Mouse (Mus musculus) ovary, postnatal 36 days (tissue): Measurements from ENCODE around the gene Tnk1.
"Not testable (repeated sequence)": the region's sequence is repeated elsewhere in the genome, so short reads cannot be mapped to it uniquely, and the experiment has no call there.

Source experiments
- DNase-seq: peaks from one replicate; pipeline ENCODE4 v3.0.0; 2022; ENCODE audit warnings: low spot score, mixed read lengths

Gene Tnk1

GRCm38 (mm10) chr11:69878399-69878798 lies 19.9 kb upstream of the Tnk1 start:
- no peak for DNase-seq

- DNase-seq, result no peak
Observed at GRCm38 (mm10) chr11:69877878-69878277, 19.3 kb upstream of the Tnk1 start, which contains the start of gene Tmem95. Gene Tmem95 (minus strand): TSS chr11:69878018.

DNA sequence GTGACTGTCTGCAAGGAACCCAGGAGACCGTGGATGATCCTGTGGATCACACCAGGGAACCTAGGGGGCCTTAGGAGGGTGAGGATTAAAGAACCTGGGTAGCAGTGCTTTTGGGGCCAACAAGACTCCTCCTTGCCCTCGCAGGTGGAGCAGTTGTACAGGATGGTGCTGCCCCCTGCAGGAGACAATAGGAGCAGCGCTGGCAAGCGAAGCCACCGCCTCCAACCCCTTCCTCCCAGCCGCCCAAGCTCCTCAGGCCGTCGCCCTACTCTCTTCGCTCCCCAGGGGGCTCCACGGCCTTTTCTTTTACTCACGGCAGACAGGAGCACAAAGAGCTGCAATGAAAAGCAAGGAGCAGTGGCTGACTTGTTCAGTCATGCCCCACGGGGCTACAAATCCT lies 18.3 kb upstream of the Tnk1 start:
- peak; percentile 81 for DNase-seq

GRCm38 (mm10) chr11:69876186-69876585 lies 17.7 kb upstream of the Tnk1 start:
- no peak for DNase-seq

- DNase-seq, result no peak
Observed at GRCm38 (mm10) chr11:69872451-69872850, 13.9 kb upstream of the Tnk1 start.

DNA sequence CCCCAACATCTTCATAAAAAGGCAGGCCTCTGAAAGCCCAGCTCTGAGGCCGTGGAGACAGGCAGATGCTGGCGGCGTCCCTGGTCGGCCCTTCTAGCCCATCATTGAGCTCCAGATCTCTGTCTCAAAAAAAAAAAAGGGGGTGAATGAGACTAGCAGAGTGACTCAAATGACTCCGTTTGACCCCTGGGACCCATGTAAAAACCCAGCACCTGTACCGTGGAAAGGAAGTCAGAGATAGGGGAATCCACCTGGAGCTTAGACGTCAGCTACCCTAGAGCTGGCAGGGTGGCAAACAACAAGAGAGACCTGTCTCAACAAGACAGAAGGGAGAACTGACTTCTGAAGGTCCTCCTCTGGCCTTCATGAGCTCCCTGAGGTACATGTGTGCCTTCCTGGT lies 13.3 kb upstream of the Tnk1 start:
- no peak for DNase-seq

DNA sequence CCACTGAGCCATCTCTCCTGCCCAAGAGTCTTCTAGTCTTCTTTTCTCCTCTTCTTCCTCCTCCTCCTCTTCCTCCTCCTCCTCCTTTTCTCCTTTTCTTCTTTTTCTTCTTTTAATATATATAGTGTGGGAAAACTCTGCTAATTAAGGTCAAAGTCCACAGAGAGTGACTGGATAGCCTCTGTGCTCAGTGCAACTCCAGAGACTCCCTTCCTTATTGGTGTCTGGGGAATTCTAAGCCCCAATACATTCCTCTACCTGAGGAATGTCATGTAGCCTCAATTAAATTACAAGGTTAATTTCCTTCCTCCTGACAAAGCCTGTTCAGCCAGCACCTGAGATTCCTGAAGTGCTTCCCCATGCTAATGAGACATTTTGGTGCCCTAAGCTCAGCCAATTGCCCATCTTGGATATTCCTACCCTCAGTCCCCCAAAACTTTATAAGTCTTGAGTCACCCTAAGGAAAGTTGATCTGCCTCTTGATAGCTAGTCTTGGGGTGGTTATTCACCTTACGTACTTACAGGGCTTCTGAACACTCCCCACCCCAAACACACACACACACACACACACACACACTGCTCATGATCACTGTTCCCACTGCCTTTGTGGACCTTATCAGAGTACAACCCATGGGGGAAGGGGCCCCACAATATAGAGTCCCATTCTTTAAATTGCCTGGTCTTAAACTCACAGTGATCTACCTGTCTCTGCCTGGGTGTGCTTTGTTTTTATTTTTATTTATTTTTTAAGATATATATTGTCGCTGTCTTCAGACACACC lies 11.9 kb upstream of the Tnk1 start:
- DNase-seq, result no peak

GRCm38 (mm10) chr11:69867335-69867734 lies 8.8 kb upstream of the Tnk1 start:
- DNase-seq, result no peak

DNA sequence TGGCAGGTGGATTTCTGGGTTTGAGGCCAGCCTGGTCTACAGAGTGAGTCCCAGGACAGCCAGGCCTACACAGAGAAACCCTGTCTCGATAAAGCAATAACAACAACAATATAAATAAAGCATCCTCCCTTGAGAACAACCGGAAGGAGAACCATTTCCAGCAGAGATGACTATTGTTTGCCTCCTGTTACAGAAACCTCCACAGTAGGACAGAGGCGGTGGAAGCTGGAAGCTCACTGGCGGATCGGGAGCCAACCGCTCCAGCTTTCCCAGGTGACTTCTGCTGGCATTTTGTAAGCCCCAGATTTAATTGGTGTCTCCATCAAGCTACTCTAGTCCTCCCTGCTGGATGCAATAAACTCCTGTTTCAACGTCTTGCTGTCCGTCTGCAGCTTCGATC lies 7.0 kb upstream of the Tnk1 start:
- no peak for DNase-seq

GRCm38 (mm10) chr11:69864138-69864860 lies 5.8 kb upstream of the Tnk1 start:
- DNase-seq, result no peak

DNA sequence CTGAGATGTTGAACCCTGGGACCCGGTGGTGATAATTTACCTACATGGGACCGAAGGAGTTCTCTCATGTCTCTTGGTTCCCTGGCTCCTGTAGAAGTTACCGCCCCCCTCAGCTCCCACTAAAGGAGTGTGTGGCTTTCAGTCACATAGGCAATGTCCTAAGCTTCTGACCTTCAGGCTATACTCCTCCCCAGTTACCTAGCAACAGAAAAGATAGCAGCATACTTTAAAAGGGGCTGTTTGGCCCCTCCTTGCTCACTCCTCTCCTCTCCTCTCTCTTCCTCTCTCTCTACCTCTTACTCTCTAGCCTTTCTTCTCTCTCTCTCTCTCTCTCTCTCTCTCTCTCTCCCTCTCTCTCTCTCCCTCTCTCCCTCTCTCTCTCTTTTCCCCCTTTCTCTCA lies 5.2 kb upstream of the Tnk1 start:
- DNase-seq, result not testable (repeated sequence)

DNA sequence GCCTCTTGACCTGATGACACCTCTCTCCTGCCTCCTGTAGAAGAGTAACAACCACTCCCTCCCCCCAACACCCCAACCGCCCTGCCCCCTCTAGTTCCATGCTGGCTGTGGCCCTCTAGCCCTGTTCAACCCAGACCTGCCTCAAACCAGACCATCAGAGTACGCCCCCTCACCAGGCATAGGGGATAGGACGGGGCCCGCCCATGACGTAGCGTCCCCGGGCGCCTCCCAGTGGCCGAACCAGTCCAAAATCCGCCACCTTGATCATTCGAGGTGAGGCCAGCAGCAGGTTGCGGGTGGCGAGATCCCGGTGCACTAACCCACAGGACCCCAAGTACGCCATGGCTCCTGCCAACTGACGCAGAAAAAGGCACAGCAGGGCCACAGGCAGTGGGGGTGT lies 3.2 kb downstream of the Tnk1 start:
- no peak for DNase-seq

DNA sequence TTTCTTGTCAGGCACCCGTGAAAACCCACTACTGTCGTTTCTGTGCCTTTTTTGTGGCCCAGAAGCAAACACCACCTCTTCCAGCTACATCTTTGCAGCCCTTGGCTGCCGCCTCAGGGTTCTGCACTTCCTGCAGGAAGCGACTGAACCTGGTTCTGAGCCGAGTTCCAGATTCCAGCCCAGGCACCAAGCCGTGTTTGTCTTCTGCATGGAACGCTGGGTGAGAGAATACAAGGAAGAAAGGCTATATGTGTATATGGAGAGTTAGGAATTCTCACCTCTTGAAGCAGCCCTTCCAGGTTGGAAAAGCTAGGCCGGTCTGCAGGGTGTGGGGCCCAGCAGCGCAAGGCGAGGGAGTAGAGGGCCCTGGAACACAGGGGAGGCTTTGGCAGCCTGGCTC lies 3.9 kb downstream of the Tnk1 start:
- DNase-seq, result no peak

DNA sequence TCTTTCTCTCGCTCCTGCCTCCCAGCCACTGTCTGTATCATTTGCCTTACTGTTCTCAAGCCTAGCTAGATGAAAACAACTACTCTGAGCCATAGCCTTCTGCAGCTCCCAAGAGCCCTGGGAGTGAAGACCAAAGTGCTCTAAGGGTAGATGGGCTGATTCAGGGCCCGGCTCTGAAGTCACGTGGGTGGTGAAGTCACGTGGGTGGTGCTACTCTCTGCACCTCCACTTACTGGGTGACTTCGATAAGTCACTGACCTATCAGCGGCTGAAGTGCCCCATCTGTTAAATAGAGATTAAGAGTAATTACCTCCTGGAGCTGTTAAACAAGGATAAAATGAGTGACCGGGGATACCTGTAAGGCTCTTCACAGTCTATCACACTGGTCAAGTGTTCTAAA lies 4.5 kb downstream of the Tnk1 start:
- DNase-seq, result no peak

DNA sequence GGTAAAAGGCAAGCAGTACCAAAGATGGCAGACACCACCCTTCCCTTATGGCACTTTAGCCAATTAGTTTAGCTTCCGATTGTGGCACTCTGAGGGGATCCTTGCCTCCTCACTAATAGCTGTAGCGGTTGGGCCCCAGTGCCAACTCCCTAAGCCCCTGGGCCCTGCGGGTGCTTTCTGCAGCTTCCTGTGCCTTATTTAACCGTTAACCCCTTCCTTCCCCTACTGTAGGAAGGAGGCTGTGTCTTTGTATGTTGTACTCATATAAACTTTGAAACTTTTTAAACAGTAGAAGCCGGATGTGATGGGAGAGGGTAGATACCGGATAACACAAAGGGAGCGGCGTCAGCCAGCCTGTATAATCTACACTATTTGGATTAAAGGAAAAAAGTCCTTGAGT lies 7.8 kb downstream of the Tnk1 start:
- no peak for DNase-seq

DNA sequence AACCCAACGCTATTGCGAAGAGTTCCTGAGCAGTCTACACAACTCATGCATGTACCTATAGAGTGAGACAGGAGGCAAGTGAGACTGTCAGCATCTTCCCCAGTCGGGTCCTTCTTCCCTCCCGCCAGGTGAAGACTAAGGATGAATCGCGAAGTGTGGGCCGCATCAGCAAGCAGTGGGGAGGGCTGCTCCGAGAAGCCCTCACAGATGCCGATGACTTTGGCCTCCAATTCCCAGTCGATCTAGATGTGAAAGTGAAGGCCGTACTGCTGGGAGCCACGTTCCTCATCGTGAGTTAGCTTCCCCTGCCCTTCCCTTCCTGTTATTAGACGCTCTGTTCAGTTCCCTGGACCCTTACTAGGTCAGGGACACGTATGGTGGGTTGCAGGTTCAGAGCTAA lies 8.6 kb downstream of the Tnk1 start:
- DNase-seq, result no peak

- no peak for DNase-seq
Observed at GRCm38 (mm10) chr11:69849128-69849527, 9.4 kb downstream of the Tnk1 start.

DNA sequence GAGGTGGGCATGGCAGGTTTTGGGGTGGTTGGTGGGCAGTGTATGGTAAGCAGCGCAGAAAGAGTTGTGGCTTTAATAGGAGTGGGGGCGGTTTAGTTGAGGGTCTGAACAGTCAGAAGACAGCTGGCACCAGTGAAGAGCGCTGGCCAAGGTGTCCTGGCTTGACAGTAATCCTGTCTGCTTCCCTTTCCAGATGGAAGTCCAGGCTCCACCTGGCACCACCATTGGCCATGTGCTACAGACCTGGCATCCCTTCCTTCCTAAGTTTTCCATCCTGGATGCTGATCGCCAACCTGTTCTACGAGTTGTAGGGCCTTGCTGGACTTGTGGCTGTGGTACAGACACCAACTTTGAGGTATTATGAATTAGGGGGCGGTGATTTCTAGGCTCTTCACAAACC lies 10.5 kb downstream of the Tnk1 start:
- DNase-seq, result no peak

- peak; percentile 30 for DNase-seq
Observed at GRCm38 (mm10) chr11:69846738-69847688, 11.5 kb downstream of the Tnk1 start.

GRCm38 (mm10) chr11:69846198-69846680 lies 12.3 kb downstream of the Tnk1 start, which contains the start of gene Plscr3:
Gene Plscr3 (plus strand): TSS chr11:69846376.
- peak; percentile 94 for DNase-seq

GRCm38 (mm10) chr11:69838714-69839104 lies 19.8 kb downstream of the Tnk1 start:
- no peak for DNase-seq
